12 mouse cellular contexts compared by ENCODE assay signal in the genomic region with DNA sequence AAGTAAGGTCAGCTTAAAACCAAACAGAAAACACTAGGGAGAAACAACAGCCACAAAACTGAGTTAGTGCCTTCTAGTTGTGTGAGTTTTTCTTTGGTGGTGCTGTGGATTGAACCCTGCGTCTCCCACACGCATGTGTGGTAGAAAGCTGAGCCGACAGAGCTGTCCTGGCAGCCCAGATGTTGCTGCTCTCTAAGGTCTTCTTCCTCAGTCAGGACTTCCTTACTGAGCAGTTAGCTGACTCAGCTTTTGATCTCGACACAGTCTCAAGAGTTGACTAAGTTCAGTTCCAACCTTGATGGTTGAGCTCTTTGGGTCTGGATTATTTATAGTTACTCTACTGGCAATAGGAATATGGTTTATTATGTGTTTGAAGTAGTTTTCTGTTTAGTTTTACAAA.
DNase-seq lines count a peak whose midpoint lies in the region; ATAC-seq and TF ChIP-seq lines count a peak whose summit lies in the region.
"Had no signal": no experiment of that assay in that cellular context is flagged by ENCODE, and none has a peak within 500 bp of the region (broad histone marks: within the 10 kb centered on the region; RNA-seq: fewer than 3 reads in every experiment).

No protein-coding gene starts in this region.

- H3K36me3 ChIP-seq in embryonic facial prominence, embryonic 14.5 days (ENCODE audit: control insufficient read depth, insufficient read depth, low read length): 0 out of 2 replicates have a peak, but pooled peaks cover 7% of the 10 kb centered on the region
- H3K36me3 ChIP-seq in embryonic facial prominence, embryonic 10.5 days (replicated peaks): peaks cover 19% of the 10 kb centered on the region
- peaks cover 7% of the 10 kb centered on the region; the same call in 1 of the 2 replicates for H3K36me3 ChIP-seq in liver, embryonic 13.5 days
- no peaks in the 10 kb centered on the region for H3K36me3 ChIP-seq in liver, embryonic 11.5 days (ENCODE audit: control insufficient read depth, insufficient read depth, low read length)
- H3K36me3 ChIP-seq in forebrain, embryonic 10.5 days (replicated peaks): peaks cover 22% of the 10 kb centered on the region
- H3K36me3 ChIP-seq: limb, embryonic 15.5 days had no signal

- no peak overlapping the region for H3K4me3 ChIP-seq in embryonic facial prominence, embryonic 14.5 days (ENCODE audit: low read depth, low read length)
- no peak overlapping the region for H3K4me3 ChIP-seq in embryonic facial prominence, embryonic 10.5 days
- H3K4me3 ChIP-seq in liver, embryonic 13.5 days (replicated peaks): no peak overlapping the region
- H3K4me3 ChIP-seq in liver, embryonic 11.5 days (ENCODE audit: low read depth, low read length): no peak overlapping the region
- no peak overlapping the region for H3K4me3 ChIP-seq in bone marrow, adult 2 months (replicated peaks; ENCODE audit: control insufficient read depth, low read depth, low read length)
- H3K4me3 ChIP-seq in forebrain, embryonic 10.5 days: no peak overlapping the region
- H3K4me3 ChIP-seq: heart, adult 2 months; limb, embryonic 15.5 days; midbrain, embryonic 12.5 days had no signal

- TF ChIP-seq CTCF in bone marrow, adult 2 months (IDR thresholded peaks at IDR 0.05; ENCODE audit: control insufficient read depth, insufficient read depth, low read length): no peak

- no peak for TF ChIP-seq POLR2A in bone marrow, adult 2 months (IDR thresholded peaks at IDR 0.05; ENCODE audit: borderline replicate concordance, control insufficient read depth, low read depth, low read length)

- H3K27me3 ChIP-seq in embryonic facial prominence, embryonic 14.5 days (replicated peaks; ENCODE audit: control insufficient read depth, insufficient read depth, low read length): no peaks in the 10 kb centered on the region
- no peaks in the 10 kb centered on the region for H3K27me3 ChIP-seq in embryonic facial prominence, embryonic 10.5 days (replicated peaks; ENCODE audit: low read depth, poor library complexity, severe bottlenecking)
- H3K27me3 ChIP-seq in liver, embryonic 13.5 days: no peaks in the 10 kb centered on the region
- no peaks in the 10 kb centered on the region for H3K27me3 ChIP-seq in liver, embryonic 11.5 days (replicated peaks; ENCODE audit: control insufficient read depth, insufficient read depth, low read length)
- no peaks in the 10 kb centered on the region for H3K27me3 ChIP-seq in forebrain, embryonic 10.5 days (ENCODE audit: poor library complexity, severe bottlenecking)
- H3K27me3 ChIP-seq: limb, embryonic 15.5 days; midbrain, embryonic 12.5 days had no signal

- WGBS in embryonic facial prominence, embryonic 14.5 days: 55% methylated on average over 4 of the region's 4 CpGs
- 87% methylated on average over 4 of the region's 4 CpGs for WGBS in embryonic facial prominence, embryonic 10.5 days
- 46% methylated on average over 4 of the region's 4 CpGs for WGBS in liver, embryonic 13.5 days (ENCODE audit: insufficient replicate concordance)
- 67% methylated on average over 4 of the region's 4 CpGs for WGBS in liver, embryonic 11.5 days
- WGBS in bone marrow, adult 2 months: 5% methylated on average over 4 of the region's 4 CpGs
- WGBS in forebrain, embryonic 10.5 days: 82% methylated on average over 4 of the region's 4 CpGs

- no peak overlapping the region for H3K9ac ChIP-seq in embryonic facial prominence, embryonic 14.5 days (ENCODE audit: low read depth, low read length)
- H3K9ac ChIP-seq in liver, embryonic 13.5 days: no peak overlapping the region
- no peak overlapping the region for H3K9ac ChIP-seq in liver, embryonic 11.5 days (ENCODE audit: low read depth, low read length)
- H3K9ac ChIP-seq: limb, embryonic 15.5 days; midbrain, embryonic 12.5 days had no signal

- peak; percentile 27 for DNase-seq in embryonic facial prominence, embryonic 14.5 days (ENCODE audit: low spot score)
- no peak for DNase-seq in embryonic facial prominence, embryonic 10.5 days (ENCODE audit: low spot score)
- DNase-seq in liver, embryonic 13.5 days: no peak
- DNase-seq in liver, embryonic 11.5 days (ENCODE audit: low spot score): no peak
- no peak for DNase-seq in forebrain, embryonic 10.5 days (ENCODE audit: extremely low spot score, low spot score)
- no peak for DNase-seq in frontal cortex, postnatal 10 days (ENCODE audit: low spot score in 2 of 2)

- no peak overlapping the region for H3K4me2 ChIP-seq in embryonic facial prominence, embryonic 14.5 days (ENCODE audit: low read depth, low read length)
- no peak overlapping the region for H3K4me2 ChIP-seq in liver, embryonic 13.5 days
- H3K4me2 ChIP-seq in liver, embryonic 11.5 days: no peak overlapping the region
- H3K4me2 ChIP-seq: limb, embryonic 15.5 days; midbrain, embryonic 12.5 days had no signal

- H3K4me1 ChIP-seq in embryonic facial prominence, embryonic 14.5 days (ENCODE audit: control insufficient read depth, insufficient read depth, low read length): peaks cover 10% of the 10 kb centered on the region
- peaks cover 34% of the 10 kb centered on the region for H3K4me1 ChIP-seq in embryonic facial prominence, embryonic 10.5 days
- H3K4me1 ChIP-seq in liver, embryonic 13.5 days (replicated peaks): peaks cover 15% of the 10 kb centered on the region; the same call in 1 of the 2 replicates
- H3K4me1 ChIP-seq in liver, embryonic 11.5 days (replicated peaks; ENCODE audit: control insufficient read depth, insufficient read depth, low read length): no peaks in the 10 kb centered on the region
- peaks cover 4% of the 10 kb centered on the region for H3K4me1 ChIP-seq in bone marrow, adult 2 months (ENCODE audit: control insufficient read depth, insufficient read depth, low read length)
- H3K4me1 ChIP-seq in forebrain, embryonic 10.5 days: peaks cover 35% of the 10 kb centered on the region

- no peaks in the 10 kb centered on the region for H3K9me3 ChIP-seq in embryonic facial prominence, embryonic 14.5 days (ENCODE audit: control insufficient read depth, low read length)
- H3K9me3 ChIP-seq in embryonic facial prominence, embryonic 10.5 days: no peaks in the 10 kb centered on the region
- no peaks in the 10 kb centered on the region for H3K9me3 ChIP-seq in liver, embryonic 13.5 days (replicated peaks)
- H3K9me3 ChIP-seq in liver, embryonic 11.5 days (ENCODE audit: control insufficient read depth, low read length): no peaks in the 10 kb centered on the region
- no peaks in the 10 kb centered on the region for H3K9me3 ChIP-seq in forebrain, embryonic 10.5 days
- H3K9me3 ChIP-seq: limb, embryonic 15.5 days; midbrain, embryonic 12.5 days had no signal

- H3K27ac ChIP-seq in embryonic facial prominence, embryonic 14.5 days (replicated peaks; ENCODE audit: low read depth, low read length): no peak overlapping the region
- H3K27ac ChIP-seq in embryonic facial prominence, embryonic 10.5 days (replicated peaks): no peak overlapping the region
- H3K27ac ChIP-seq in liver, embryonic 13.5 days: no peak overlapping the region
- H3K27ac ChIP-seq in liver, embryonic 11.5 days (ENCODE audit: low read depth, low read length): no peak overlapping the region
- H3K27ac ChIP-seq in bone marrow, adult 2 months (ENCODE audit: control insufficient read depth, insufficient read depth, low read depth, low read length, poor library complexity): peak overlapping the region; percentile 52; the same call in 1 of the 2 replicates
- H3K27ac ChIP-seq in forebrain, embryonic 10.5 days: no peak overlapping the region
- H3K27ac ChIP-seq: heart, adult 2 months; limb, embryonic 15.5 days; midbrain, embryonic 12.5 days had no signal

- no peak for ATAC-seq in embryonic facial prominence, embryonic 14.5 days (ENCODE audit: low read depth)
- 0 out of 2 replicates have a peak, but pooled peaks have one; percentile 43 for ATAC-seq in liver, embryonic 13.5 days (ENCODE audit: low read depth)
- ATAC-seq in liver, embryonic 11.5 days (replicated peaks; ENCODE audit: low FRiP score): no peak
- ATAC-seq in neutrophil, adult 5-6 weeks (ENCODE audit: extremely low read depth, insufficient number of reproducible peaks, low FRiP score, poor library complexity, severe bottlenecking): peak; percentile 62; the same call in 1 of the 2 replicates
- ATAC-seq: hindbrain, embryonic 16.5 days had no signal

Comparison
In these comparisons a context has a peak if more than half of its experiments do, and no peak if none do; other contexts are left out.
1. ATAC-seq: peak in liver, embryonic 13.5 days (single experiment) and neutrophil, adult 5-6 weeks (single experiment); none in embryonic facial prominence, embryonic 14.5 days (single experiment) and liver, embryonic 11.5 days (single experiment).